Mouse (Mus musculus) adrenal gland, postnatal 10 days (tissue): ENCODE results near the gene Ppp2r5c. TPM values are rescaled to one million over a fixed set of nuclear protein-coding genes. Genes with fewer than 3 reads are reported as not detected.

Experiments used
- DNase-seq: peaks from one replicate; pipeline ENCODE4 v3.0.0; 2021; ENCODE audit warnings: mixed read lengths
- total RNA-seq, 2 experiments: library from RNA; stranded (reverse); gene quantifications; 2 replicates each; pipeline ENCODE4 v1.2.3; 2021

Gene Ppp2r5c
- total RNA-seq, 2 experiments from 2014 or later, result 108 to 121 TPM

DNA sequence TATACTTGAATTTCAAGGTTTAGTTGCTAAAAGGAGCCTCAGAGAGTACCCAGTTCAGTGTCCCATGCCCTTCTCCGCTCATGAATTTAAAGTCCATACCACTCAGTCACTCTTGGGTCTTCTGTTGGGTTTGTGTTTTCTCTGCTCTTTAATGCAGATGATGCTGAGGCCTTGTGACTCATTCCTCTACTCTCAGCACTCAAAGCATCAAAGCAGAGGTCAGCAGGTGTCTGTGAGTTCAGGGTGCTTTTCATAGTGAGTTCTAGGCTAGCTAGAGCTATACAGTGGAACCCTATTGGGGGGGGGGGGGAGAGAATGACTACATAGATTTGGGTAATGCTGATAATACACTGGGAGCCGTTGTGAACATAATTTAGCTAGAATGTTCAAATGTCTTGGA, 163.8 kb downstream of the Ppp2r5c start:
- no peak for DNase-seq

DNA sequence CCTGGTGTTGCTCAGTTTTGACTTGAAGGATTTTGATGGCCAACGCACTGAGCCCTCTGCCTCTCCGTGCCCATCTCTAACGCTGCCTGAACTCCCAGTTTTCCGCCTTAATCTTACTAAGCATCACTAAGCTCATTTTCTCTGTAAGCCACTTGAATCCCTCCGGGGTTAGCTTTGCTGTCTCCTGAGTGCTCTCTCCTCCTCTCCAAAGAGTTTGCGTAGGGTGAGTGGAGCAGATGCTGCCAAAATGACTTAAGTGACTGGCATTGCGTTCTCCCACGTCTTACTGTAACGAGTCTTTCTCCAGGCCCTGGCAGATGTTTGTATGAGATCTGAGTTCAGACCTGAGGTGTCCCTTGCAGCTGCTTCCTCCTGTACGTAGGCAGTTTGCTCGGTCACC, 183.1 kb downstream of the Ppp2r5c start:
- DNase-seq, result no peak

Other genes with a start within 250 kb of the Ppp2r5c start
- 1 to 10 TPM; 1.5 to 1.7 TPM for gene Dio3, start 168.1 kb upstream of the Ppp2r5c start, total RNA-seq
- gene Dync1h1, start 154.3 kb downstream of the Ppp2r5c start, total RNA-seq, result 100 to 1,000 TPM in 1 of 2 experiments, 10 to 100 TPM in 1; 90.0 to 134 TPM
- not detected for gene 1700001K19Rik, start 235.5 kb downstream of the Ppp2r5c start, total RNA-seq